Mouse (Mus musculus): ENCODE measurements around the gene Arl3. TPM values are rescaled to one million over a fixed set of nuclear protein-coding genes. Genes with fewer than 3 reads are reported as not detected.

The Arl3 gene
- polyA plus RNA-seq, 1 experiment from 2014 or later = 134 TPM

GRCm38 (mm10) chr19:46533525-46533924 lies 39.5 kb downstream of the Arl3 start:
- no peak for ATAC-seq (ENCODE audit: low FRiP score, low TSS enrichment)
- peak; percentile 25 for DNase-seq
- peaks cover 3% of the 10 kb centered on the region; the same call in 1 of the 2 replicates for H3K36me3 ChIP-seq (ENCODE audit: control insufficient read depth, insufficient read depth, low read length)
- no peak overlapping the region for H3K4me2 ChIP-seq (ENCODE audit: low read length)
- peak overlapping the region; percentile 42 for H3K27ac ChIP-seq (replicated peaks; ENCODE audit: low read depth, low read length)
- 58% methylated on average over 5 of the region's 5 CpGs for WGBS
- no peak overlapping the region for H3K9ac ChIP-seq (replicated peaks; ENCODE audit: low read length)
- no peaks in the 10 kb centered on the region for H3K27me3 ChIP-seq (ENCODE audit: control insufficient read depth, insufficient read depth, low read length)
- no peaks in the 10 kb centered on the region for H3K9me3 ChIP-seq (ENCODE audit: control insufficient read depth, low read length)
- no peak overlapping the region for H3K4me3 ChIP-seq (replicated peaks; ENCODE audit: low read depth, low read length)
- peaks cover 54% of the 10 kb centered on the region for H3K4me1 ChIP-seq (ENCODE audit: control insufficient read depth, insufficient read depth, low read length)

DNA sequence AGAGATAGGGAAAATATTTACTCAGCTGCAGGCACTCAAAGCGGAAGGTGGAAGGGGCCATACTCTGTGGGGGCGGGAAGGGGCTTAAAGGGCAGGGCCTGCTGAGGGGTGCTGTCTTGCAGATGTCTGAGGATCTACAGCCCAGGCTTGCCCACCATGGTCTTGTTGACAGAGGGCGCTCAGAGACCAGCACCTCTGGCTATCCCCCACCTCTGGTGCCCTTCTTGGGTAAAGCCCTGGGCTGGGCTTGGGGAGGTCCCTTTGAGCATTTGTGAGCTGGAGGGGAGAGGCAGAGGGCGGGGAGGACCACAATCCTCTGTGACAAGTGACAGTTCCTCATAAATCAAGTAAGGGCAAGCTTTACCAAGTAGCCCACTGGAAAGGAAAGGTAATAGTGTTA lies 39.9 kb downstream of the Arl3 start:
- Histone ChIP-seq H3K36me3 (ENCODE audit: control insufficient read depth, insufficient read depth, low read length) (peaks cover under 1% of the 10 kb centered on the region; the same call in 1 of the 2 replicates), H3K27ac (replicated peaks; ENCODE audit: low read depth, low read length) (peak overlapping the region; percentile 65; the same call in 1 of the 2 replicates), H3K27me3 (ENCODE audit: control insufficient read depth, insufficient read depth, low read length) (no peaks in the 10 kb centered on the region), H3K4me2 (ENCODE audit: low read length) (no peak overlapping the region), H3K9me3 (ENCODE audit: control insufficient read depth, low read length) (no peaks in the 10 kb centered on the region), H3K4me1 (ENCODE audit: control insufficient read depth, insufficient read depth, low read length) (peaks cover 59% of the 10 kb centered on the region), H3K9ac (replicated peaks; ENCODE audit: low read length) (no peak overlapping the region), H3K4me3 (replicated peaks; ENCODE audit: low read depth, low read length) (no peak overlapping the region)
- ATAC-seq (ENCODE audit: low FRiP score, low TSS enrichment) = no peak
- DNase-seq = no peak
- WGBS = 50% methylated on average over 4 of the region's 4 CpGs

DNA sequence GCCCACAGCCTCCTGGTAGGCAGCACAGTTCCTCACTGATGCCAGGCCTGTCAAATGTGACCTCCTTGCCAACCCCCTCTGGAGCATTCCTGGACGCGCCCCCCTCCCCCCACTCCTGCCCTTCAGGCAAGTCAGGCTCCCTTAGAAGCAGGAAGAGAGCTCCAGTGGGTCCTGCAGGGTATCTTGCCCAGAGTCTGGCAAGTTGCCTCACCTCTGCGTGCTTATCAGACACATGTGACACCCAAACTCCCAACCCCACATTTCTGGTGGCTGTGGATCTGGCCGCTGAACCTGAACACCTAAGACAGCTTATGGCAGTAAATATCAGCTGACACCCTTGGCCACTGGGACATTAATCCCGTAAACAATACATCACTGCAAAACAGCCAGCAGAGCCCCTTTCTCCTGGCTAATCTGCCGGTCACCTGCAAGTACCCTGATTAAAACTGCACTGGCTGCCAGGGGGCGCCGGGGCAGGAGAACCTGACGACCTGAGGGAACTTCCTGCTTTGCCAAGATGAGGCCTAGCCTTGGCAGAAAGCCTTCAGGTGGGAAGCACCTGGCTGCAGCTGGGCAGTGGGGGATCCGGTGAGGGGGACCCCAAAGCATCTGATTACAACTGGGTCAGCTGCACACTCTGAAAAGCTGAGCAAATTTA lies 40.8 kb downstream of the Arl3 start:
- no peak overlapping the region for H3K4me3 ChIP-seq (replicated peaks; ENCODE audit: low read depth, low read length)
- H3K4me1 ChIP-seq (ENCODE audit: control insufficient read depth, insufficient read depth, low read length) = peaks cover 68% of the 10 kb centered on the region
- H3K9ac ChIP-seq (replicated peaks; ENCODE audit: low read length) = no peak overlapping the region; the same call in 1 of the 2 replicates
- H3K27ac ChIP-seq (replicated peaks; ENCODE audit: low read depth, low read length) = peak overlapping the region; percentile 65
- DNase-seq (peak; percentile 56), ATAC-seq (ENCODE audit: low FRiP score, low TSS enrichment) (no peak)
- H3K4me2 ChIP-seq (ENCODE audit: low read length) = peak overlapping the region; percentile 14; the same call in 1 of the 2 replicates
- WGBS = 4% methylated on average over 10 of the region's 10 CpGs
- no peaks in the 10 kb centered on the region; the same call in 1 of the 2 replicates for H3K36me3 ChIP-seq (ENCODE audit: control insufficient read depth, insufficient read depth, low read length)
- no peaks in the 10 kb centered on the region for H3K9me3 ChIP-seq (ENCODE audit: control insufficient read depth, low read length)
- H3K27me3 ChIP-seq (ENCODE audit: control insufficient read depth, insufficient read depth, low read length) = no peaks in the 10 kb centered on the region

DNA sequence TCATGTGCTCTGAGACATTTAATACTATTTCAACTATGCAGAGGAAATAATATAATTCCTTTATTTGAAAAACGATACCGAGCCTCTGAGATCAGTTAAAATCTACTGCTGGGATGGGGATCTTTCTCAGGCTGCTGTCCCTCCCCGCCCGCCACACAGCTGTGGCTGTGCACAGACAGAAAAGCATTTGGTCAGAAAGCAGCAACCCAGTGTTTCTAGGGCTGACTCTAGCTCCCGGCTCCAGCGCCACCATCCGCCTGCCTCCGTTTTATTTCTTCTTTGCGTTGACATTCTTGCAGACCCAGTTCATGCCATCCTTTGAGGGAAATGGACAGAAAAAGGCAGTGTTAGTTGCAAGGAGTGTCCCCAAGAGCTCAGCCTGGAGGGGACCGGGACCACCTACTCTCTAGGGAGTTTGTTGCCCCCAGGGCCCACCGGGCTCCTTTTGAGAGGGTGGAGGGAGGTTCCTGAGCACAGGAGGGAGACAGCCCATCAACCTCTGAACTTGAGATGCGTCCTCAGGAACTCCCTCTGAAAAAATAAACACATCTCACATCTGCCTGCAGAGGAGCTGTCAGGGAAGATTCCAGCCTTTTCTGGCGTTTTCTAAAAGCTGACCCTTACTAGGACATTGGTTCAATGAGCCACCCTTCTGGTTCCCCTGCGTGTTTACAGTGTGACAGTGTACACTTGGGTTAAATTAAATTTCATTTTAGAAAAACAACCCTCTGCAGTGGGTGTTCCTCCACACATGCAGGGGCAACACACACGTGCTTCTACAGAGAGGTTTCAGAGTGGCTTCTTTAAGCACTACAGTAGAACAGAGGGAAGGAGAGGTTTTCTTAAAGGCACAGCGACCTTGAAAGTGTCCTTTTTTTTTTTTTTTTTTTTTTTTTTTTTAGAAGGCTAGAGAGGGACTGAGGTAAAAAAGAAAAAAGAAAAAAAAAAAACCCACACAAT lies 41.6 kb downstream of the Arl3 start:
- H3K4me3 ChIP-seq (replicated peaks; ENCODE audit: low read depth, low read length) = no peak overlapping the region
- H3K9ac ChIP-seq (replicated peaks; ENCODE audit: low read length) = peak overlapping the region; percentile 30
- H3K9me3 ChIP-seq (ENCODE audit: control insufficient read depth, low read length) = no peaks in the 10 kb centered on the region
- ATAC-seq (ENCODE audit: low FRiP score, low TSS enrichment) (no peak), DNase-seq (peak; percentile 72)
- H3K27me3 ChIP-seq (ENCODE audit: control insufficient read depth, insufficient read depth, low read length) = no peaks in the 10 kb centered on the region
- no peaks in the 10 kb centered on the region for H3K36me3 ChIP-seq (ENCODE audit: control insufficient read depth, insufficient read depth, low read length)
- peak overlapping the region; percentile 91 for H3K27ac ChIP-seq (replicated peaks; ENCODE audit: low read depth, low read length)
- peak overlapping the region; percentile 54 for H3K4me2 ChIP-seq (ENCODE audit: low read length)
- peaks cover 74% of the 10 kb centered on the region for H3K4me1 ChIP-seq (ENCODE audit: control insufficient read depth, insufficient read depth, low read length)
- WGBS = 8% methylated on average over 16 of the region's 16 CpGs

DNA sequence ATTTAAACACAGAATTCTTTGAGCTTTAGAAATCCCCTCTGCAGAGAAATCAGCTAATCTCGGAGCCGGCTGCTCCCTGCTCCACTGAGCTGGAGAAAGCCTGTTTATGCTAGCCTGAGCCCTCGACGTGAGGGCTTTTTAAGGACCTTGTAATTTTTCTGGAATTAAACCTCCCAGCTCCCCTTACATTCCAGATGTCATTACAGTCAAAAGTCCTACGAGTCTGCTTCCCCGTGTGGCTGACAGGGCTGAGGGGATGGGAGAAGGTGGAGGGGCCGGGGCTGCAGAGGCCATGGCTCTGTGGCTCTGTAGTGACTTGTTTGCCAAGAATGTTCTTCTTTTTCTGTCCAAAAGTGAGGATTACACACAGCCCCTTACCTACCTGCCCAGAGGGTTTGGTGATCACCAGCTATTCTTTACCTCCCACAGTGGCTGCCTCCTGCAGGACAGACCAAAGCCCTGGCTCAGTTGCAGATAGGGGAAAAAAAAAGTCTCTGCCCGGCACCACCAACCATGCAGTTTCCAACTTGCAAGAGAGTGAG lies 42.5 kb downstream of the Arl3 start:
- H3K27me3 ChIP-seq (ENCODE audit: control insufficient read depth, insufficient read depth, low read length) = no peaks in the 10 kb centered on the region
- DNase-seq = no peak
- 5% methylated on average over 8 of the region's 8 CpGs for WGBS
- H3K4me2 ChIP-seq (ENCODE audit: low read length) = peak overlapping the region; percentile 54
- no peak for ATAC-seq (ENCODE audit: low FRiP score, low TSS enrichment)
- peak overlapping the region; percentile 91 for H3K27ac ChIP-seq (replicated peaks; ENCODE audit: low read depth, low read length)
- peak overlapping the region; percentile 30; the same call in 1 of the 2 replicates for H3K9ac ChIP-seq (replicated peaks; ENCODE audit: low read length)
- no peaks in the 10 kb centered on the region for H3K36me3 ChIP-seq (ENCODE audit: control insufficient read depth, insufficient read depth, low read length)
- H3K9me3 ChIP-seq (ENCODE audit: control insufficient read depth, low read length) = no peaks in the 10 kb centered on the region
- no peak overlapping the region for H3K4me3 ChIP-seq (replicated peaks; ENCODE audit: low read depth, low read length)
- H3K4me1 ChIP-seq (ENCODE audit: control insufficient read depth, insufficient read depth, low read length) = peaks cover 82% of the 10 kb centered on the region

- peak overlapping the region; percentile 54 for H3K4me2 ChIP-seq (ENCODE audit: low read length)
- H3K9me3 ChIP-seq (ENCODE audit: control insufficient read depth, low read length) = no peaks in the 10 kb centered on the region
- no peak for ATAC-seq (ENCODE audit: low FRiP score, low TSS enrichment)
- H3K27me3 ChIP-seq (ENCODE audit: control insufficient read depth, insufficient read depth, low read length) = no peaks in the 10 kb centered on the region
- H3K9ac ChIP-seq (replicated peaks; ENCODE audit: low read length) = peak overlapping the region; percentile 30; the same call in 1 of the 2 replicates
- WGBS = 4% methylated on average over 13 of the region's 13 CpGs
- peak; percentile 61 for DNase-seq
- no peak overlapping the region for H3K4me3 ChIP-seq (replicated peaks; ENCODE audit: low read depth, low read length)
- peak overlapping the region; percentile 91 for H3K27ac ChIP-seq (replicated peaks; ENCODE audit: low read depth, low read length)
- H3K4me1 ChIP-seq (ENCODE audit: control insufficient read depth, insufficient read depth, low read length) = peaks cover 88% of the 10 kb centered on the region
- H3K36me3 ChIP-seq (ENCODE audit: control insufficient read depth, insufficient read depth, low read length) = no peaks in the 10 kb centered on the region
Measured at GRCm38 (mm10) chr19:46529601-46530448, 43.2 kb downstream of the Arl3 start.

- no peaks in the 10 kb centered on the region for H3K27me3 ChIP-seq (ENCODE audit: control insufficient read depth, insufficient read depth, low read length)
- DNase-seq (peak; percentile 86), ATAC-seq (ENCODE audit: low FRiP score, low TSS enrichment) (peak; percentile 68)
- WGBS = under 1% methylated on average over 20 of the region's 20 CpGs
- no peaks in the 10 kb centered on the region for H3K36me3 ChIP-seq (ENCODE audit: control insufficient read depth, insufficient read depth, low read length)
- H3K9me3 ChIP-seq (ENCODE audit: control insufficient read depth, low read length) = no peaks in the 10 kb centered on the region
- peak overlapping the region; percentile 54 for H3K4me2 ChIP-seq (ENCODE audit: low read length)
- H3K9ac ChIP-seq (replicated peaks; ENCODE audit: low read length) = peak overlapping the region; percentile 44; the same call in 1 of the 2 replicates
- peak overlapping the region; percentile 91 for H3K27ac ChIP-seq (replicated peaks; ENCODE audit: low read depth, low read length)
- peak overlapping the region; percentile 19; the same call in 1 of the 2 replicates for H3K4me3 ChIP-seq (replicated peaks; ENCODE audit: low read depth, low read length)
- H3K4me1 ChIP-seq (ENCODE audit: control insufficient read depth, insufficient read depth, low read length) = peaks cover 97% of the 10 kb centered on the region
Measured at GRCm38 (mm10) chr19:46528529-46529213, 44.3 kb downstream of the Arl3 start.

Measured in midbrain, embryonic 14.5 days (tissue).